Mouse (Mus musculus) erythroblast, embryonic 14.5 days (primary cell): ENCODE results near the gene Abhd12b. TPM values are rescaled to one million over a fixed set of nuclear protein-coding genes. Genes with fewer than 3 reads are reported as not detected.
"Not testable (repeated sequence)": the region's sequence is repeated elsewhere in the genome, so short reads cannot be mapped to it uniquely, and the experiment has no call there.

ENCODE experiments used
- H3K27me3 ChIP-seq: 2 replicates; pipeline ENCODE4 v1.6.1; 2012; ENCODE audit warnings: inconsistent platforms; ENCODE audit not compliant: control insufficient read depth
- H3K36me3 ChIP-seq: 2 replicates; pipeline ENCODE4 v1.6.1; 2012; ENCODE audit warnings: mild to moderate bottlenecking, inconsistent platforms; ENCODE audit not compliant: control insufficient read depth
- H3K4me1 ChIP-seq: 2 replicates; pipeline ENCODE4 v1.6.1; 2012; ENCODE audit warnings: inconsistent platforms; ENCODE audit not compliant: control insufficient read depth
- H3K4me3 ChIP-seq: replicated peaks from 2 replicates; pipeline ENCODE3; 2012; ENCODE audit warnings: moderate library complexity, mild to moderate bottlenecking, inconsistent platforms
- H3K9me3 ChIP-seq: 2 replicates; pipeline ENCODE4 v1.6.1; 2012; ENCODE audit warnings: low read length, inconsistent platforms, mixed read lengths; ENCODE audit not compliant: control insufficient read depth
- GATA1 ChIP-seq: IDR thresholded peaks from 2 replicates; pipeline ENCODE4 v1.6.1; 2012; ENCODE audit warnings: low read length, inconsistent platforms, mixed read lengths
- TAL1 ChIP-seq: IDR thresholded peaks from 3 replicates; pipeline ENCODE4 v1.6.1; 2012; ENCODE audit warnings: low read length, inconsistent platforms, mixed read lengths
- polyA plus RNA-seq: library from polyadenylated mRNA; stranded (reverse); fragments of >175 nt; gene quantifications from 2 replicates; pipeline ENCODE4 v1.2.3, GENCODE M21; 2012

Abhd12b gene
- polyA plus RNA-seq, 1 experiment: not detected

GRCm38 (mm10) chr12:70134627-70135235, 19.2 kb upstream of the Abhd12b start:
- H3K27me3 ChIP-seq: no peaks in the 10 kb centered on the region
- no peaks in the 10 kb centered on the region for H3K4me1 ChIP-seq
- H3K9me3 ChIP-seq: no peaks in the 10 kb centered on the region
- TF ChIP-seq GATA1 (no peak), TAL1 (no peak)
- no peaks in the 10 kb centered on the region for H3K36me3 ChIP-seq
- H3K4me3 ChIP-seq: no peak overlapping the region

GRCm38 (mm10) chr12:70136185-70136756, 17.7 kb upstream of the Abhd12b start:
- Histone ChIP-seq H3K4me3 (no peak overlapping the region), H3K27me3 (no peaks in the 10 kb centered on the region), H3K36me3 (no peaks in the 10 kb centered on the region), H3K4me1 (no peaks in the 10 kb centered on the region), H3K9me3 (no peaks in the 10 kb centered on the region)
- TF ChIP-seq GATA1 (no peak), TAL1 (no peak)

GRCm38 (mm10) chr12:70137095-70137494, 16.8 kb upstream of the Abhd12b start:
- Histone ChIP-seq H3K27me3 (no peaks in the 10 kb centered on the region), H3K36me3 (no peaks in the 10 kb centered on the region), H3K4me3 (no peak overlapping the region), H3K9me3 (no peaks in the 10 kb centered on the region), H3K4me1 (no peaks in the 10 kb centered on the region)
- no peak for TF ChIP-seq TAL1
- TF ChIP-seq GATA1: no peak

- no peaks in the 10 kb centered on the region for H3K9me3 ChIP-seq
- no peaks in the 10 kb centered on the region for H3K4me1 ChIP-seq
- no peaks in the 10 kb centered on the region for H3K27me3 ChIP-seq
- H3K36me3 ChIP-seq: no peaks in the 10 kb centered on the region
- no peak overlapping the region for H3K4me3 ChIP-seq
- TF ChIP-seq GATA1 (no peak), TAL1 (no peak)
Observed at GRCm38 (mm10) chr12:70137626-70138025, 16.3 kb upstream of the Abhd12b start.

- Histone ChIP-seq H3K4me3 (no peak overlapping the region), H3K36me3 (no peaks in the 10 kb centered on the region), H3K4me1 (no peaks in the 10 kb centered on the region), H3K9me3 (no peaks in the 10 kb centered on the region), H3K27me3 (no peaks in the 10 kb centered on the region)
- no peak for TF ChIP-seq TAL1
- TF ChIP-seq GATA1: no peak
Observed at GRCm38 (mm10) chr12:70139871-70140270, 14.1 kb upstream of the Abhd12b start.

DNA sequence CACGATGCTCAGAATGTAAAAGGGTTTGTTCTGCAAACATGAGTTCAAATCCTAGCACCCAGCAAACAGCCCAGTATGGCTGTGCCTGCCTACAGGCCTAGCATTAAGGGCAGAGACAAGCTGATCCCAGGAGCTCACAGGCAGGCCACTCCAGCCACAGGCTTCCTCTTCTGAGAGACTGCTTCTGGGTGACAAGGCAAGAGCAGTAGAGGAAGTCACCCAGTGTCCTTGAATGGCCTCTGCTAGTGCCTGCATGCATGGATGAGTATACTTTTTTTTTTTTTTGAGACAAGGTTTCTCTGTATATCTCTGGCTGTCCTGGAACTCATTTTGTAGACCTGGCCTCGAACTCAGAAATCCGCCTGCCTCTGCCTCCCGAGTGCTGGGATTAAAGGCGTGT, 13.4 kb upstream of the Abhd12b start:
- no peak overlapping the region for H3K4me3 ChIP-seq
- TF ChIP-seq GATA1: no peak
- TF ChIP-seq TAL1: no peak

DNA sequence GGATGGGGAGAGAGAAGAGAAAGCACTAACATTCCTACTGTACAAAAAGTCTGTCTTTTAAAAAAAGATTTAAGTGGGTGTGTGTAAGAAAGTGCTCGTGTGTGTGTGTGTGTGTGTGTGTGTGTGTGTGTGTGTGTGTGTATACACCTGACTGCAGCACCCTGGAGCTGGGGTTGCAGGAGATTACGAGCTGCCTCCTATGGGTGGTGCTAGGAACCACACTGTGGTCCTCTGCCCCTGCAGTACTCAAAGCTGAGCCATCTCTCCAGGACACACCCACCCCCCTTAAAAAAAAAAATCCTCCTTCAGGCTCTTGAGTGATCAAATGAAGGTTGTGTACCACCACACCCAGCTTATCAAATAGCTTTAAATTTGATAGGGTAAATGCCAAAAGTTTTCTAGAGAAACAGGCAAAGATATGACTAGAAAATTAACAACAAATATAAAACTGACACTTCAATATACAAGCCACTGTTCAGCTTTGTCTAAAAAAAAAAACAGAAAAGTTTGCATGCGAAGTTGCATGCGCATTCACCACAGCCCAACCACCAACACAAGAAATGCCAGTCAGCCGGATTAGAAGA, 12.9 kb upstream of the Abhd12b start:
- H3K36me3 ChIP-seq: no peaks in the 10 kb centered on the region
- H3K27me3 ChIP-seq: no peaks in the 10 kb centered on the region
- no peak overlapping the region for H3K4me3 ChIP-seq
- no peaks in the 10 kb centered on the region for H3K4me1 ChIP-seq
- no peak for TF ChIP-seq TAL1
- no peaks in the 10 kb centered on the region for H3K9me3 ChIP-seq

More for the DNA sequence above, 13.4 kb upstream of the Abhd12b start:
- H3K27me3 ChIP-seq: no peaks in the 10 kb centered on the region
- H3K9me3 ChIP-seq: no peaks in the 10 kb centered on the region
- H3K4me1 ChIP-seq: no peaks in the 10 kb centered on the region
- H3K36me3 ChIP-seq: no peaks in the 10 kb centered on the region

GRCm38 (mm10) chr12:70144106-70144587, 9.8 kb upstream of the Abhd12b start:
- H3K4me3 ChIP-seq, H3K36me3 ChIP-seq, H3K27me3 ChIP-seq, H3K9me3 ChIP-seq, H3K4me1 ChIP-seq: not testable (repeated sequence)

DNA sequence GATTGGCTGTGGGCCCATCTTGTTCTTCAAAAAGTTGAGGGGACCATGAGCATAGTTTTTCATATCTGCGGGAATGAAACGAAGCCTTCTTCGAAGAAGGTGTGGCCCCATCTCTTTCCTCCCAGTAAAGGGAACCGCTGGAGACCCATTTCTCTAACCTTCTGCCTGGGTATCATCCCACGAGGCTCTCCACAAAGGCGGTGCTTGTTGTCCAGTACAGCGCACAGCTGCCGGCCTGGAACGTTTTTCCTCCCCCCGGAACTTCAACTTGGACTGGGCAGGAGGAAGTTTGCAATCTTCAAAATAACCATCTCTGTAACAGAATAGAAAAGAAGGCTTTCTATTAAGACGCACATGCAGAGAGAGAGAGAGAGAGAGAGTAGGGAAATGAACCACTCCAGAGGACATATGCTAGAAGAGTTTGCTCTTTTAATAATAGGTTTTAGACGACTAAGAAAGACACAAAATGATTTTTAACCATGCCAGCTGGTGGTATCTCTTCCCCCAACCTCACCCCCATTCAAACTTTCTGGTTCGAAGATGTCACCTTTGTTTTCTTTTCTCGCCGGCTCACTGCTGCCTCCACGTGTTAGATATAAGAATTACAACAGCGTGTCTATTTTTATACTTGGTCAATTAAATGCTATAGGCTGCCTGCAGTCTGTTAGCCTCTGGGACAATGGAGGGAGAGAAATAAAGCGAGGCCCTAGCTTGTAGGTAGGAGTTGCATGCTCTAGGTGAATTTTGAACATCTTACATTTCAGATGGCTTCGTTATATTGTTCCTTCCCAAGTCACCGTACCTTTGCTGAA, 9.1 kb upstream of the Abhd12b start:
- TF ChIP-seq TAL1: no peak
- no peak for TF ChIP-seq GATA1
- Histone ChIP-seq H3K4me3 (no peak overlapping the region), H3K36me3 (no peaks in the 10 kb centered on the region), H3K9me3 (no peaks in the 10 kb centered on the region), H3K27me3 (peaks cover 4% of the 10 kb centered on the region), H3K4me1 (no peaks in the 10 kb centered on the region; the same call in 1 of the 2 replicates)
